ENCODE assay signal across 8 mouse cellular contexts in genomic region chr5:119097576-119098193, GRCm38 (mm10).
A peak's percentile ranks its signal among the peaks of the same experiment; 100 is the strongest.
DNase-seq lines count a peak whose midpoint lies in the region; ATAC-seq and TF ChIP-seq lines count a peak whose summit lies in the region.

No protein-coding gene starts in this region.

- peak overlapping the region; percentile 72; the same call in 1 of the 2 replicates for H3K27ac ChIP-seq in heart, embryonic 10.5 days
- H3K27ac ChIP-seq in ES-E14 (ENCODE audit: insufficient read depth, low read depth, low read length, poor library complexity, severe bottlenecking) = no peak overlapping the region; the same call in 1 of the 2 replicates
- no peak overlapping the region for H3K27ac ChIP-seq in forebrain, embryonic 16.5 days (ENCODE audit: low read length)
- no peak overlapping the region for H3K27ac ChIP-seq in midbrain, embryonic 11.5 days (ENCODE audit: low read depth, low read length)
- H3K27ac ChIP-seq in left cerebral cortex, adult 2 months = no peak overlapping the region

- no peaks in the 10 kb centered on the region for H3K9me3 ChIP-seq in heart, embryonic 10.5 days
- H3K9me3 ChIP-seq in ES-E14 (ENCODE audit: control insufficient read depth, insufficient read depth, low read depth, low read length) = no peaks in the 10 kb centered on the region
- H3K9me3 ChIP-seq in forebrain, embryonic 16.5 days (ENCODE audit: control insufficient read depth, low read length) = no peaks in the 10 kb centered on the region
- no peaks in the 10 kb centered on the region for H3K9me3 ChIP-seq in midbrain, embryonic 11.5 days (ENCODE audit: control insufficient read depth, low read length)

- H3K4me3 ChIP-seq in heart, embryonic 10.5 days = peak overlapping the region; percentile 36
- no peak overlapping the region for H3K4me3 ChIP-seq in ES-E14 (ENCODE audit: insufficient read depth in 1 of 2, low read depth in 1 of 2, low read length in 2 of 2, poor library complexity in 1 of 2, severe bottlenecking in 1 of 2)
- H3K4me3 ChIP-seq in forebrain, embryonic 16.5 days (replicated peaks; ENCODE audit: low read length) = peak overlapping the region; percentile 43
- H3K4me3 ChIP-seq in midbrain, embryonic 11.5 days (ENCODE audit: low read depth, low read length) = peak overlapping the region; percentile 10; the same call in 1 of the 2 replicates
- H3K4me3 ChIP-seq in left cerebral cortex, adult 2 months = no peak overlapping the region

- H3K27me3 ChIP-seq in heart, embryonic 10.5 days (ENCODE audit: insufficient read depth, poor library complexity, severe bottlenecking) = peaks cover 33% of the 10 kb centered on the region
- no peaks in the 10 kb centered on the region for H3K27me3 ChIP-seq in forebrain, embryonic 16.5 days (replicated peaks; ENCODE audit: control insufficient read depth, insufficient read depth, low read length)
- no peaks in the 10 kb centered on the region for H3K27me3 ChIP-seq in midbrain, embryonic 11.5 days (ENCODE audit: control insufficient read depth, insufficient read depth, low read length)

- no peaks in the 10 kb centered on the region for H3K36me3 ChIP-seq in heart, embryonic 10.5 days
- no peaks in the 10 kb centered on the region for H3K36me3 ChIP-seq in ES-E14 (ENCODE audit: control insufficient read depth, insufficient read depth, low read length, poor library complexity, severe bottlenecking)
- no peaks in the 10 kb centered on the region for H3K36me3 ChIP-seq in forebrain, embryonic 16.5 days (ENCODE audit: control insufficient read depth, insufficient read depth)
- no peaks in the 10 kb centered on the region for H3K36me3 ChIP-seq in midbrain, embryonic 11.5 days (ENCODE audit: control insufficient read depth, insufficient read depth, low read length)

- peak overlapping the region; percentile 63 for H3K4me2 ChIP-seq in forebrain, embryonic 16.5 days (ENCODE audit: low read length)
- H3K4me2 ChIP-seq in midbrain, embryonic 11.5 days = peak overlapping the region; percentile 40

- in situ Hi-C loops in ES-E14 (cut with MboI; ENCODE audit: low sequenced_read_pairs in 2 of 2, unreplicated experiment in 2 of 2) = no loop called here

- DNase-seq in heart, embryonic 10.5 days (ENCODE audit: low spot score) = no peak
- DNase-seq in heart, adult 9 months (ENCODE audit: low spot score in 2 of 2) = no peak
- DNase-seq in ES-E14 (ENCODE audit: low read depth, low spot score) = no peak
- DNase-seq in midbrain, embryonic 11.5 days (ENCODE audit: low spot score, missing footprints) = peak; percentile 92
- no peak for DNase-seq in left cerebral cortex, adult 2 months (ENCODE audit: extremely low spot score in 1 of 2, low spot score in 2 of 2)
- no peak for DNase-seq in left cerebral cortex, adult 11 months (ENCODE audit: low spot score)
- DNase-seq in cerebellum, postnatal 14 days = no peak

- no peak for TF ChIP-seq CTCF in left cerebral cortex, adult 2 months (IDR thresholded peaks at IDR 0.05)

- 0 out of 2 replicates have a peak, but pooled peaks have one; percentile 49 for ATAC-seq in forebrain, embryonic 16.5 days
- ATAC-seq in midbrain, embryonic 11.5 days (ENCODE audit: low FRiP score) = peak; percentile 64

- 0 out of 2 replicates have a peak overlapping the region, but pooled peaks have one; percentile 45 for H3K9ac ChIP-seq in ES-E14 (ENCODE audit: insufficient read depth, low read depth, low read length, poor library complexity, severe bottlenecking)
- H3K9ac ChIP-seq in forebrain, embryonic 16.5 days (replicated peaks; ENCODE audit: low read depth, low read length) = peak overlapping the region; percentile 66
- H3K9ac ChIP-seq in midbrain, embryonic 11.5 days (ENCODE audit: low read length) = peak overlapping the region; percentile 42; the same call in 1 of the 2 replicates

- intact Hi-C loops in left cerebral cortex, adult 2 months (cut with DNase I) = no loop called here

- peaks cover 9% of the 10 kb centered on the region; the same call in 1 of the 2 replicates for H3K4me1 ChIP-seq in heart, embryonic 10.5 days
- peaks cover 4 to 15% of the 10 kb centered on the region in 2 experiments; a peak in 3 of 4 replicates for H3K4me1 ChIP-seq in ES-E14 (ENCODE audit: control insufficient read depth in 2 of 2, insufficient read depth in 2 of 2, low read length in 2 of 2, poor library complexity in 1 of 2)
- peaks cover 4% of the 10 kb centered on the region for H3K4me1 ChIP-seq in forebrain, embryonic 16.5 days (replicated peaks; ENCODE audit: control insufficient read depth, insufficient read depth, low read length)
- H3K4me1 ChIP-seq in midbrain, embryonic 11.5 days (ENCODE audit: control insufficient read depth, insufficient read depth, low read length) = peaks cover 2% of the 10 kb centered on the region; the same call in 1 of the 2 replicates

- WGBS in heart, embryonic 10.5 days = 2% methylated on average over 17 of the region's 17 CpGs
- WGBS in forebrain, embryonic 16.5 days = under 1% methylated on average over 17 of the region's 17 CpGs
- WGBS in midbrain, embryonic 11.5 days = under 1% methylated on average over 17 of the region's 17 CpGs

TF ChIP-seq in ES-E14, 5 proteins besides CTCF, POLR2A, EP300 and RAD21:
- no peak for TF ChIP-seq CHD2 (IDR thresholded peaks at IDR 0.05; ENCODE audit: low read depth, low read length)
- no peak for TF ChIP-seq ZNF384 (IDR thresholded peaks at IDR 0.05; ENCODE audit: low read depth, low read length)
- no peak for TF ChIP-seq ZC3H11A (IDR thresholded peaks at IDR 0.05; ENCODE audit: borderline replicate concordance, low read depth, low read length)
- no peak for TF ChIP-seq HCFC1 (IDR thresholded peaks at IDR 0.05; ENCODE audit: borderline replicate concordance, insufficient read depth, low read length)
- TF ChIP-seq MAFK (IDR thresholded peaks at IDR 0.05; ENCODE audit: insufficient read depth, low read depth, low read length) = no peak
TF ChIP-seq in ES-E14: peak in this region for 0.

Comparison
In these comparisons a context has a peak if more than half of its experiments do, and no peak if none do; other contexts are left out.
1. H3K4me3 ChIP-seq: peak in heart, embryonic 10.5 days (single experiment), forebrain, embryonic 16.5 days (single experiment) and midbrain, embryonic 11.5 days (single experiment); none in ES-E14 (0 of 2) and left cerebral cortex, adult 2 months (single experiment).
2. Peak in every context shown above with its lines, with median percentiles within 50 percentile points of each other: H3K9ac ChIP-seq.